ENCODE assay signal across 18 mouse cellular contexts in genomic region chr12:102182621-102183020, GRCm38 (mm10). TPM values are rescaled to one million over a fixed set of nuclear protein-coding genes. Genes with fewer than 3 reads are reported as not detected.
A peak's percentile ranks its signal among the peaks of the same experiment; 100 is the strongest.
DNase-seq lines count a peak whose midpoint lies in the region; ATAC-seq and TF ChIP-seq lines count a peak whose summit lies in the region.
"Had no signal": no experiment of that assay in that cellular context is flagged by ENCODE, and none has a peak within 500 bp of the region (broad histone marks: within the 10 kb centered on the region; RNA-seq: fewer than 3 reads in every experiment).

No protein-coding gene starts in this region.

- no peaks in the 10 kb centered on the region for H3K36me3 ChIP-seq in hindbrain, postnatal 0 days (ENCODE audit: insufficient read depth, low read length)
- no peaks in the 10 kb centered on the region for H3K36me3 ChIP-seq in hindbrain, embryonic 13.5 days
- H3K36me3 ChIP-seq in midbrain, embryonic 14.5 days (ENCODE audit: control insufficient read depth, insufficient read depth, low read length), result no peaks in the 10 kb centered on the region
- H3K36me3 ChIP-seq in midbrain, embryonic 10.5 days, result no peaks in the 10 kb centered on the region
- H3K36me3 ChIP-seq: embryonic facial prominence, embryonic 13.5 days; heart, embryonic 15.5 days; hindbrain, embryonic 15.5 days had no signal

- peak; percentile 32 to 56 for DNase-seq in cerebellum, postnatal 14 days
- DNase-seq in cerebellum, adult 11-12 months, result no peak
- DNase-seq in hindbrain, postnatal 0 days (ENCODE audit: low spot score), result no peak
- DNase-seq in midbrain, embryonic 14.5 days, result no peak
- DNase-seq in midbrain, embryonic 10.5 days (ENCODE audit: low spot score), result no peak
- DNase-seq in layer of hippocampus, postnatal 10 days (ENCODE audit: low spot score in 2 of 2), result no peak
- DNase-seq: adrenal gland, postnatal 25 days; forebrain, postnatal 0 days; gastrocnemius, postnatal 14 days; heart, postnatal 14 days had no signal

- H3K27ac ChIP-seq in hindbrain, postnatal 0 days, result no peak overlapping the region; the same call in 1 of the 2 replicates
- H3K27ac ChIP-seq in hindbrain, embryonic 13.5 days, result no peak overlapping the region
- H3K27ac ChIP-seq in midbrain, embryonic 14.5 days (replicated peaks; ENCODE audit: low read depth, low read length), result peak overlapping the region; percentile 13; the same call in 1 of the 2 replicates
- H3K27ac ChIP-seq in midbrain, embryonic 10.5 days (replicated peaks), result no peak overlapping the region
- H3K27ac ChIP-seq: embryonic facial prominence, embryonic 13.5 days; forebrain, embryonic 13.5 days; heart, adult 2 months; heart, embryonic 15.5 days; hindbrain, embryonic 15.5 days had no signal

- no peaks in the 10 kb centered on the region for H3K27me3 ChIP-seq in hindbrain, postnatal 0 days (ENCODE audit: insufficient read depth, low read length)
- no peaks in the 10 kb centered on the region for H3K27me3 ChIP-seq in hindbrain, embryonic 13.5 days
- H3K27me3 ChIP-seq in midbrain, embryonic 14.5 days (ENCODE audit: control insufficient read depth, insufficient read depth, low read length), result no peaks in the 10 kb centered on the region
- no peaks in the 10 kb centered on the region for H3K27me3 ChIP-seq in midbrain, embryonic 10.5 days (ENCODE audit: low read depth, poor library complexity, severe bottlenecking)
- H3K27me3 ChIP-seq: embryonic facial prominence, embryonic 13.5 days; forebrain, embryonic 13.5 days; heart, embryonic 15.5 days; hindbrain, embryonic 15.5 days had no signal

- WGBS in hindbrain, postnatal 0 days, result 66% methylated on average over 6 of the region's 6 CpGs
- 89% methylated on average over 5 of the region's 6 CpGs for WGBS in hindbrain, embryonic 13.5 days
- WGBS in midbrain, embryonic 14.5 days, result 78% methylated on average over 6 of the region's 6 CpGs
- 80% methylated on average over 6 of the region's 6 CpGs for WGBS in midbrain, embryonic 10.5 days

- no peak overlapping the region for H3K9ac ChIP-seq in hindbrain, postnatal 0 days (replicated peaks; ENCODE audit: low read length)
- no peak overlapping the region for H3K9ac ChIP-seq in hindbrain, embryonic 13.5 days
- 0 out of 2 replicates have a peak overlapping the region, but pooled peaks have one; percentile 12 for H3K9ac ChIP-seq in midbrain, embryonic 14.5 days (replicated peaks; ENCODE audit: low read length)
- H3K9ac ChIP-seq: embryonic facial prominence, embryonic 13.5 days; forebrain, embryonic 13.5 days; forebrain, postnatal 0 days; heart, embryonic 15.5 days; hindbrain, embryonic 15.5 days had no signal

- TF ChIP-seq CTCF in hindbrain, postnatal 0 days (IDR thresholded peaks at IDR 0.05; ENCODE audit: low read depth), result no peak

- H3K4me2 ChIP-seq in hindbrain, postnatal 0 days (ENCODE audit: low read depth, low read length), result peak overlapping the region; percentile 22; the same call in 1 of the 2 replicates
- H3K4me2 ChIP-seq in hindbrain, embryonic 13.5 days, result no peak overlapping the region
- H3K4me2 ChIP-seq in midbrain, embryonic 14.5 days (ENCODE audit: low read length), result no peak overlapping the region
- H3K4me2 ChIP-seq: embryonic facial prominence, embryonic 13.5 days; forebrain, embryonic 13.5 days; heart, embryonic 11.5 days; heart, embryonic 15.5 days; hindbrain, embryonic 15.5 days had no signal

- H3K9me3 ChIP-seq in hindbrain, postnatal 0 days (ENCODE audit: low read length), result no peaks in the 10 kb centered on the region
- H3K9me3 ChIP-seq in hindbrain, embryonic 13.5 days, result 0 out of 2 replicates have a peak, but pooled peaks cover 4% of the 10 kb centered on the region
- H3K9me3 ChIP-seq in midbrain, embryonic 14.5 days (ENCODE audit: control insufficient read depth, low read length), result no peaks in the 10 kb centered on the region
- H3K9me3 ChIP-seq in midbrain, embryonic 10.5 days (replicated peaks), result no peaks in the 10 kb centered on the region; the same call in 1 of the 2 replicates
- H3K9me3 ChIP-seq: embryonic facial prominence, embryonic 13.5 days; forebrain, embryonic 13.5 days; heart, embryonic 15.5 days; hindbrain, embryonic 15.5 days had no signal

- no peak for ATAC-seq in hindbrain, postnatal 0 days
- ATAC-seq in hindbrain, embryonic 13.5 days (ENCODE audit: low FRiP score), result no peak
- ATAC-seq in midbrain, embryonic 14.5 days (ENCODE audit: low FRiP score, low TSS enrichment), result no peak
- ATAC-seq: forebrain, postnatal 0 days had no signal

- H3K4me1 ChIP-seq in hindbrain, postnatal 0 days (ENCODE audit: insufficient read depth, low read length), result 0 out of 2 replicates have a peak, but pooled peaks cover 9% of the 10 kb centered on the region
- H3K4me1 ChIP-seq in hindbrain, embryonic 13.5 days (replicated peaks), result peaks cover 8% of the 10 kb centered on the region
- H3K4me1 ChIP-seq in midbrain, embryonic 14.5 days (ENCODE audit: control insufficient read depth, insufficient read depth, low read length), result peaks cover 11% of the 10 kb centered on the region
- H3K4me1 ChIP-seq in midbrain, embryonic 10.5 days, result no peaks in the 10 kb centered on the region; the same call in 1 of the 2 replicates
- H3K4me1 ChIP-seq: embryonic facial prominence, embryonic 13.5 days; forebrain, embryonic 13.5 days; heart, embryonic 15.5 days had no signal

- no peak overlapping the region for H3K4me3 ChIP-seq in hindbrain, postnatal 0 days (ENCODE audit: low read length)
- H3K4me3 ChIP-seq in hindbrain, embryonic 13.5 days, result no peak overlapping the region
- no peak overlapping the region for H3K4me3 ChIP-seq in midbrain, embryonic 14.5 days (replicated peaks; ENCODE audit: low read depth, low read length)
- H3K4me3 ChIP-seq in midbrain, embryonic 10.5 days, result no peak overlapping the region
- H3K4me3 ChIP-seq: embryonic facial prominence, embryonic 13.5 days; forebrain, embryonic 13.5 days; heart, adult 2 months; heart, embryonic 15.5 days; hindbrain, embryonic 15.5 days had no signal

RNA-seq across cellular contexts. Expression of gene Slc24a4, which starts 54.1 kb away (rescaled TPM):
- 4.5 and 7.2 TPM in 2 replicates for total RNA-seq in hindbrain, postnatal 0 days (2014; rRNA removed)
- polyA plus RNA-seq in hindbrain, postnatal 0 days (2015; fragmentation: Nextera tagmentation; extraction: Ambion mirVana), result 2.0 and 2.3 TPM in 2 replicates
- 1.7 and 1.9 TPM in 2 replicates for polyA plus RNA-seq in hindbrain, embryonic 13.5 days (2015; fragmentation: Nextera tagmentation; extraction: Ambion mirVana)
- polyA plus RNA-seq in midbrain, embryonic 14.5 days (2014; fragmentation: Nextera tagmentation; extraction: Ambion mirVana), result 0.89 and 1.2 TPM in 2 replicates
- polyA plus RNA-seq in midbrain, embryonic 10.5 days (2016; fragmentation: Nextera tagmentation; extraction: Ambion mirVana), result 0.09 and 0.17 TPM in 2 replicates
- total RNA-seq in layer of hippocampus, postnatal 10 days (2021), result 10 to 100 TPM; 17.2 to 17.5 TPM
- total RNA-seq: gastrocnemius, adult 18-20 months had no signal

Comparison
In these comparisons a context has a peak if more than half of its experiments do, and no peak if none do; other contexts are left out.
1. DNase-seq: peak in cerebellum, postnatal 14 days (2 of 2); none in cerebellum, adult 11-12 months (single experiment), hindbrain, postnatal 0 days (single experiment), midbrain, embryonic 14.5 days (single experiment), midbrain, embryonic 10.5 days (single experiment) and layer of hippocampus, postnatal 10 days (0 of 2).